Mouse (Mus musculus) layer of hippocampus, postnatal 14 days (tissue): ENCODE measurements around the gene Gm10718. TPM values are rescaled to one million over a fixed set of nuclear protein-coding genes. Genes with fewer than 3 reads are reported as not detected.
"Not testable (repeated sequence)": the region's sequence is repeated elsewhere in the genome, so short reads cannot be mapped to it uniquely, and the experiment has no call there.

ENCODE experiments used
- DNase-seq, 2 experiments: peaks; one replicate each; pipeline ENCODE4 v3.0.0; 2021 to 2022; ENCODE audit warnings: low spot score in 2 of 2, mixed read lengths in 1 of 2
- long read RNA-seq, 2 experiments: library from polyadenylated mRNA; stranded (forward); transcript quantifications; one replicate each; pipeline ENCODE4 v2.0.0; 2021
- total RNA-seq, 2 experiments: library from RNA; stranded (reverse); gene quantifications; 2 replicates each; pipeline ENCODE4 v1.2.3; 2021

Gm10718 gene
- 1 to 10 TPM in 1 of 2 experiments, under 1 TPM in 1; 0.69 to 2.2 TPM for total RNA-seq
- long read RNA-seq, experiment 1 = 0 reads
- long read RNA-seq, experiment 2 = 0 reads

DNA sequence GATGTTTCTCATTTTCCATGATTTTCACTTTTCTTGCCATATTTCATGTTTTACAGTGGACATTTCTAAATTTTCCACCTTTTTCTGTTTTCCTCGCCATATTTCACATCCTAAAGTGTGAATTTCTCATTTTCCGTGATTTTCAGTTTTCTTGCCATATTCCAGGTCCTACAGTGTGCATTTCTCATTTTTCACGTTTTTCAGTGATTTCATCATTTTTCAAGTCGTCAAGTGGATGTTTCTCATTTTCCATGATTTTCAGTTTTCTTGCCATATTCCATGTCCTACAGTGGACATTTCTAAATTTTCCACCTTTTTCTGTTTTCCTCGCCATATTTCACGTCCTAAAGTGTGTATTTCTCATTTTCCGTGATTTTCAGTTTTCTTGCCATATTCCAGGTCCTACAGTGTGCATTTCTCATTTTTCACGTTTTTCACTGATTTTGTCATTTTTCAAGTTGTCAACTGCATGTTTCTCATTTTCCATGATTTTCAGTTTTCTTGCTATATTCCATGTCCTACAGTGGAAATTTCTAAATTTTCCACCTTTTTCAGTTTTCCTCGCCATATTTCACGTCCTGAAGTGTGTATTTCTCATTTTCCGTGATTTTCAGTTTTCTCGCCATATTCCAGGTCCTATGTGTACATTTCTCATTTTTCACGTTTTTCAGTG is at the start of gene Gm10718:
Gene Gm10718, plus strand, starts transcription at position 236 of the 673 bp plus-strand sequence.
- DNase-seq = peak in 1 of 2 experiments; percentile 42

DNA sequence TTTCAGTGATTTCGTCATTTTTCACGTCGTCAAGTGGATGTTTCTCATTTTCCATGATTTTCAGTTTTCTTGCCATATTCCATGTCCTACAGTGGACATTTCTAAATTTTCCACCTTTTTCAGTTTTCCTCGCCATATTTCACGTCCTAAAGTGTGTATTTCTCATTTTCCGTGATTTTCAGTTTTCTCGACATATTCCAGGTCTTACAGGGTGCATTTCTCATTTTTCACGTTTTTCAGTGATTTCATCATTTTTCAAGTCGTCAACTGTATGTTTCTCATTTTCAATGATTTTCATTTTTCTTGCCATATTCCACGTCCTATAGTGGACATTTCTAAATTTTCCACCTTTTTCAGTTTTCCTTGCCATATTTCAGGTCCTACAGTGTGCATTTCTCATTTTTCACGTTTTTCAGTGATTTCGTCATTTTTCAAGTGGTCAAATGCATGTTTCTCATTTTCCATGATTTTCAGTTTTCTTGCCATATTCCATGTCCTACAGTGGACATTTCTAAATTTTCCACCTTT is 22.8 kb upstream of the Gm10718 start, which contains the start of gene Gm10722:
Gene Gm10722, plus strand, starts transcription at position 478 of the 528 bp plus-strand sequence.
- DNase-seq = peak in 1 of 2 experiments; percentile 32

- peak; percentile 1 to 47 for DNase-seq
Measured at GRCm38 (mm10) chr9:3001006-3001405, 22.3 kb upstream of the Gm10718 start.

GRCm38 (mm10) chr9:3001948-3002659 is 21.2 kb upstream of the Gm10718 start:
- peak; percentile 94 to 100 for DNase-seq

- DNase-seq = not testable (repeated sequence)
Measured at GRCm38 (mm10) chr9:3002794-3003396, 20.5 kb upstream of the Gm10718 start, which contains the start of gene Gm11168. Gm11168 (plus strand) TSS chr9:3003346.

GRCm38 (mm10) chr9:3006179-3006578 is 17.2 kb upstream of the Gm10718 start:
- DNase-seq = not testable (repeated sequence)

GRCm38 (mm10) chr9:3006636-3007035 is 16.7 kb upstream of the Gm10718 start:
- peak; percentile 95 to 97 for DNase-seq

- DNase-seq = not testable (repeated sequence)
Measured at GRCm38 (mm10) chr9:3007272-3007671, 16.1 kb upstream of the Gm10718 start.

DNA sequence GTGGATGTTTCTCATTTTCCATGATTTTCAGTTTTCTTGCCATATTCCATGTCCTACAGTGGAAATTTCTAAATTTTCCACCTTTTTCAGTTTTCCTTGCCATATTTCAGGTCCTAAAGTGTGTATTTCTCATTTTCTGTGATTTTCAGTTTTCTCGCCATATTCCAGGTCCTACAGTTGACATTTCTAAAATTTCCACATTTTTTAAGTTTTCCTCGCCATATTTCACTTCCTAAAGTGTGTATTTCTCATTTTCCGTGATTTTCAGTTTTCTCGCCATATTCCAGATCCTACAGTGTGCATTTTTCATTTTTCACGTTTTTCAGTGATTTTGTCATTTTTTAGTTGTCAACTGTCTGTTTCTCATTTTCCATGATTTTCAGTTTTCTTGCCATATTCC is 14.0 kb upstream of the Gm10718 start:
- DNase-seq = not testable (repeated sequence)

- not testable (repeated sequence) for DNase-seq
Measured at GRCm38 (mm10) chr9:3012054-3012621, 11.2 kb upstream of the Gm10718 start.

DNA sequence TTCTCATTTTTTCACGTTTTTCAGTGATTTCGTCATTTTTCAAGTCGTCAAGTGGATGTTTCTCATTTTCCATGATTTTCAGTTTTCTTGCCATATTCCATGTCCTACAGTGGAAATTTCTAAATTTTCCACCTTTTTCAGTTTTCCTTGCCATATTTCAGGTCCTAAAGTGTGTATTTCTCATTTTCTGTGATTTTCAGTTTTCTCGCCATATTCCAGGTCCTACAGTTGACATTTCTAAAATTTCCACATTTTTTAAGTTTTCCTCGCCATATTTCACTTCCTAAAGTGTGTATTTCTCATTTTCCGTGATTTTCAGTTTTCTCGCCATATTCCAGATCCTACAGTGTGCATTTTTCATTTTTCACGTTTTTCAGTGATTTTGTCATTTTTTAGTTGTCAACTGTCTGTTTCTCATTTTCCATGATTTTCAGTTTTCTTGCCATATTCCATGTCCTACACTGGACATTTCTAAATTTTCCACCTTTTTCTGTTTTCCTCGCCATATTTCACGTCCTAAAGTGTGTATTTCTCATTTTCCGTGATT is 10.5 kb upstream of the Gm10718 start, which contains the start of gene Gm10721:
Gene Gm10721, plus strand, starts transcription at position 408 of the 547 bp plus-strand sequence.
- not testable (repeated sequence) for DNase-seq

GRCm38 (mm10) chr9:3015354-3015753 is 8.0 kb upstream of the Gm10718 start, which contains the start of gene Gm10720:
Gm10720 (plus strand) TSS chr9:3015654.
- not testable (repeated sequence) for DNase-seq

DNA sequence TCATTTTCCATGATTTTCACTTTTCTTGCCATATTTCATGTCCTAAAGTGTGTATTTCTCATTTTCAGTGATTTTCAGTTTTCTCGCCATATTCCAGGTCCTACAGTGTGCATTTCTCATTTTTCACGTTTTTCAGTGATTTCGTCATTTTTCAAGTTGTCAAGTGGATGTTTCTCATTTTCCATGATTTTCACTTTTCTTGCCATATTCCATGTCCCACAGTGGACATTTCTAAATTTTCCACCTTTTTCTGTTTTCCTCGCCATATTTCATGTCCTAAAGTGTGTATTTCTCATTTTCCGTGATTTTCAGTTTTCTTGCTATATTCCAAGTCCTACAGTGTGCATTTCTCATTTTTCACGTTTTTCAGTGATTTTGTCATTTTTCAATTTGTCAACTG is 7.5 kb upstream of the Gm10718 start:
- DNase-seq = not testable (repeated sequence)

DNA sequence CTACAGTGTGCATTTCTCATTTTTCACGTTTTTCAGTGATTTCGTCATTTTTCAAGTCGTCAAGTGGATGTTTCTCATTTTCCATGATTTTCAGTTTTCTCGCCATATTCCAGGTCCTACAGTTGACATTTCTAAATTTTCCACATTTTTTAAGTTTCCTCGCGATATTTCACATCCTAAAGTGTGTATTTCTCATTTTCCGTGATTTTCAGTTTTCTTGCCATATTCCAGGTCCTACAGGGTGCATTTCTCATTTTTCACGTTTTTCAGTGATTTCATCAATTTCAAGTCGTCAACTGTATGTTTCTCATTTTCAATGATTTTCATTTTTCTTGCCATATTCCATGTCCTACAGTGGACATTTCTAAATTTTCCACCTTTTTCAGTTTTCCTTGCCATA is 6.2 kb upstream of the Gm10718 start, which contains the start of gene Gm10719:
Gene Gm10719, plus strand, starts transcription at position 301 of the 400 bp plus-strand sequence.
- DNase-seq = not testable (repeated sequence)

- peak in 1 of 2 experiments; percentile 89 for DNase-seq
Measured at GRCm38 (mm10) chr9:3018944-3019343, 4.4 kb upstream of the Gm10718 start.

DNA sequence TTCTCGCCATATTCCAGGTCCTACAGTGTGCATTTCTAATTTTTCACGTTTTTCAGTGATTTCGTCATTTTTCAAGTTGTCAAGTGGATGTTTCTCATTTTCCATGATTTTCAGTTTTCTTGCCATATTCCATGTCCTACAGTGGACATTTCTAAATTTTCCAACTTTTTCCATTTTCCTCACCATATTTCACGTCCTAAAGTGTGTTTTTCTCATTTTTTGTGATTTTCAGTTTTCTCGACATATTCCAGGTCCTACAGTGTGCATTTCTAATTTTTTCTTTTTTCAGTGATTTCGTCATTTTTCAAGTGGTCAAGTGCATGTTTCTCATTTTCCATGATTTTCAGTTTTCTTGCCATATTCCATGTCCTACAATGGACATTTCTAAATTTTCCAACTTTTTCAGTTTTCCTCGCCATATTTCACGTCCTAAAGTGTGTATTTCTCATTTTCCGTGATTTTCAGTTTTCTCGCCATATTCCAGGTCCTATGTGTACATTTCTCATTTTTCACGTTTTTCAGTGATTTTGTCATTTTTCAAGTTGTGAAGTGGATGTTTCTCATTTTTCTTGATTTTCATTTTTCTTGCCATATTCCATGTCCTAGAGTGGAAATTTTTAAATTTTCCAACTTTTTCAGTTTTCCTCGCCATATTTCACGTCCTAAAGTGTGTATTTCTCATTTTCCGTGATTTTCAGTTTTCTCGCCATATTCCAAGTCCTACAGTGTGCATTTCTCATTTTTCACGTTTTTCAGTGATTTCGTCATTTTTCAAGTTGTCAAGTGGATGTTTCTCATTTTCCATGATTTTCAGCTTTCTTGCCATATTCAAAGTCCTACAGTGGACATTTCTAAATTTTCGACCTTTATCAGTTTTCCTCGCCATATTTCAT is 3.3 kb upstream of the Gm10718 start:
- DNase-seq = peak; percentile 7 to 84

GRCm38 (mm10) chr9:3022316-3023008 is 885 bp upstream of the Gm10718 start:
- peak; percentile 21 to 85 for DNase-seq

GRCm38 (mm10) chr9:3023985-3024648 is 770 bp downstream of the Gm10718 start:
- DNase-seq = peak; percentile 80 to 83
